Mouse (Mus musculus): ENCODE measurements around the gene Lyzl4. TPM values are rescaled to one million over a fixed set of nuclear protein-coding genes. Genes with fewer than 3 reads are reported as not detected.

Lyzl4 gene
- total and polyA plus RNA-seq, 3 experiments: not detected

GRCm38 (mm10) chr9:121690200-121690651 is 48.3 kb upstream of the Lyzl4 start:
- Histone ChIP-seq H3K4me1 (ENCODE audit: control insufficient read depth in 1 of 2, insufficient read depth in 2 of 2, low read length in 2 of 2) (no peaks in the 10 kb centered on the region), H3K27me3 (ENCODE audit: control insufficient read depth in 1 of 2, insufficient read depth in 2 of 2, low read length in 2 of 2) (no peaks in the 10 kb centered on the region), H3K9me3 (replicated peaks; ENCODE audit: insufficient read depth, low read length) (no peaks in the 10 kb centered on the region), H3K9ac (ENCODE audit: control insufficient read depth, low read depth, low read length, poor library complexity, severe bottlenecking) (no peak overlapping the region), H3K36me3 (ENCODE audit: control insufficient read depth in 1 of 2, insufficient read depth in 2 of 2, low read length in 2 of 2) (no peaks in the 10 kb centered on the region), H3K4me3 (ENCODE audit: control insufficient read depth in 1 of 2, insufficient read depth in 1 of 2, low read depth in 2 of 2, low read length in 2 of 2) (no peak overlapping the region), H3K27ac (ENCODE audit: control insufficient read depth, low read depth, low read length) (no peak overlapping the region), H3K79me2 (ENCODE audit: control insufficient read depth, insufficient read depth, low read length, poor library complexity) (no peaks in the 10 kb centered on the region)
- DNase-seq (ENCODE audit: low read depth, low spot score): no peak
- TF ChIP-seq POLR2AphosphoS2 (IDR thresholded peaks at IDR 0.05; ENCODE audit: low read length) (no peak), GABPA (IDR thresholded peaks at IDR 0.05; ENCODE audit: low read depth, low read length) (no peak), NRF1 (IDR thresholded peaks at IDR 0.05; ENCODE audit: insufficient read depth, low read depth, low read length, poor library complexity, severe bottlenecking) (no peak), CHD1 (IDR thresholded peaks at IDR 0.05; ENCODE audit: low read depth, low read length) (no peak), SIN3A (IDR thresholded peaks at IDR 0.05; ENCODE audit: low read length) (no peak), UBTF (IDR thresholded peaks at IDR 0.05; ENCODE audit: borderline replicate concordance, insufficient read depth, low read depth, low read length) (no peak), USF2 (IDR thresholded peaks at IDR 0.05; ENCODE audit: borderline replicate concordance in 1 of 2, insufficient read depth in 1 of 2, low read depth in 1 of 2, low read length in 2 of 2) (no peak), MEF2A (IDR thresholded peaks at IDR 0.05; ENCODE audit: extremely low read depth, insufficient replicate concordance, low read depth, low read length, poor library complexity, severe bottlenecking) (no peak), TCF12 (IDR thresholded peaks at IDR 0.05; ENCODE audit: low read depth, low read length) (no peak), EP300 (IDR thresholded peaks at IDR 0.05; ENCODE audit: low read depth in 1 of 2, low read length in 2 of 2) (no peak), MYC (IDR thresholded peaks at IDR 0.05; ENCODE audit: low read depth, low read length) (no peak), BHLHE40 (IDR thresholded peaks at IDR 0.05; ENCODE audit: borderline replicate concordance, low read depth, low read length) (no peak), ETS1 (IDR thresholded peaks at IDR 0.05; ENCODE audit: low read depth, low read length) (no peak), NELFE (IDR thresholded peaks at IDR 0.05; ENCODE audit: low read depth, low read length) (no peak), ZKSCAN1 (IDR thresholded peaks at IDR 0.05; ENCODE audit: low read depth, low read length) (no peak), CTCF (IDR thresholded peaks at IDR 0.05 in 2 of 3, conservative IDR thresholded peaks at IDR 0.05 in 1 of 3; ENCODE audit: control insufficient read depth in 1 of 3, insufficient read depth in 1 of 3, low read depth in 2 of 3, low read length in 3 of 3, poor library complexity in 1 of 3, severe bottlenecking in 1 of 3) (no peak), TBP (IDR thresholded peaks at IDR 0.05; ENCODE audit: low read depth, low read length) (no peak)

- H3K79me2 ChIP-seq (ENCODE audit: control insufficient read depth, insufficient read depth, low read length, poor library complexity): no peaks in the 10 kb centered on the region
- H3K27ac ChIP-seq (ENCODE audit: control insufficient read depth, low read depth, low read length): no peak overlapping the region
- no peaks in the 10 kb centered on the region for H3K27me3 ChIP-seq (ENCODE audit: control insufficient read depth in 1 of 2, insufficient read depth in 2 of 2, low read length in 2 of 2)
- no peaks in the 10 kb centered on the region for H3K4me1 ChIP-seq (ENCODE audit: control insufficient read depth in 1 of 2, insufficient read depth in 2 of 2, low read length in 2 of 2)
- H3K4me3 ChIP-seq (ENCODE audit: control insufficient read depth in 1 of 2, insufficient read depth in 1 of 2, low read depth in 2 of 2, low read length in 2 of 2): no peak overlapping the region
- TF ChIP-seq MYC (IDR thresholded peaks at IDR 0.05; ENCODE audit: low read depth, low read length): no peak
- TF ChIP-seq SIN3A (IDR thresholded peaks at IDR 0.05; ENCODE audit: low read length): no peak
- no peak for TF ChIP-seq ETS1 (IDR thresholded peaks at IDR 0.05; ENCODE audit: low read depth, low read length)
- TF ChIP-seq NELFE (IDR thresholded peaks at IDR 0.05; ENCODE audit: low read depth, low read length): no peak
- TF ChIP-seq RAD21 (IDR thresholded peaks at IDR 0.05; ENCODE audit: low read depth, low read length): no peak
- no peak for TF ChIP-seq CHD1 (IDR thresholded peaks at IDR 0.05; ENCODE audit: low read depth, low read length)
- no peak for TF ChIP-seq ZKSCAN1 (IDR thresholded peaks at IDR 0.05; ENCODE audit: low read depth, low read length)
- TF ChIP-seq POLR2A (IDR thresholded peaks at IDR 0.05; ENCODE audit: control insufficient read depth in 1 of 2, insufficient read depth in 1 of 2, low read depth in 1 of 2, low read length in 2 of 2, poor library complexity in 1 of 2): no peak
- TF ChIP-seq MYB (IDR thresholded peaks at IDR 0.05; ENCODE audit: low read depth, low read length): no peak
- no peak for TF ChIP-seq TBP (IDR thresholded peaks at IDR 0.05; ENCODE audit: low read depth, low read length)
- TF ChIP-seq MAZ (IDR thresholded peaks at IDR 0.05; ENCODE audit: low read depth, low read length): no peak
- TF ChIP-seq EP300 (IDR thresholded peaks at IDR 0.05; ENCODE audit: low read depth in 1 of 2, low read length in 2 of 2): no peak
- H3K36me3 ChIP-seq (ENCODE audit: control insufficient read depth in 1 of 2, insufficient read depth in 2 of 2, low read length in 2 of 2): no peaks in the 10 kb centered on the region
- H3K9me3 ChIP-seq (replicated peaks; ENCODE audit: insufficient read depth, low read length): no peaks in the 10 kb centered on the region
- no peak for DNase-seq (ENCODE audit: low read depth, low spot score)
- H3K9ac ChIP-seq (ENCODE audit: control insufficient read depth, low read depth, low read length, poor library complexity, severe bottlenecking): no peak overlapping the region
Observed at GRCm38 (mm10) chr9:121684702-121685101, 42.8 kb upstream of the Lyzl4 start.
